Mouse (Mus musculus): ENCODE measurements around the gene Sp1.

Sp1 gene

DNA sequence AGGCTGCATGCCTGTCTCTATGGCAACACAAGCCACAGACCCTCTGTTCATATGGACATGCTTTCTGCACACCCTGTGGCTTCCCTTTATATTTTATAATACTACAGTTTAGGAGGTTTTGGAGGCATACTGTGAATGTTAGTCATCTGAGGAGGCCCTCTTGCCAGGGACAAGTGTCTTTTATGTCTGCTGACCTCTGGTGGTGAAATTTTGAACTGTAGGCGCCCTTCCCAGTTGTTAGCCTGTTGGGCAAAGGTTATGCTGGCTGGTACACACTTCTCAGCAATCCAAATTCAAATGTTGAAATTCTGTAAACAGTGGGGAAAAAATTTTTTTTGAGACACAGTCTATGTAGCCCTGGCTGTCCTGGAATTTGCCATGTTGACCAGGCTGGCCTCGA is 36.5 kb downstream of the Sp1 start:
- peak; percentile 82 to 85 for DNase-seq

DNA sequence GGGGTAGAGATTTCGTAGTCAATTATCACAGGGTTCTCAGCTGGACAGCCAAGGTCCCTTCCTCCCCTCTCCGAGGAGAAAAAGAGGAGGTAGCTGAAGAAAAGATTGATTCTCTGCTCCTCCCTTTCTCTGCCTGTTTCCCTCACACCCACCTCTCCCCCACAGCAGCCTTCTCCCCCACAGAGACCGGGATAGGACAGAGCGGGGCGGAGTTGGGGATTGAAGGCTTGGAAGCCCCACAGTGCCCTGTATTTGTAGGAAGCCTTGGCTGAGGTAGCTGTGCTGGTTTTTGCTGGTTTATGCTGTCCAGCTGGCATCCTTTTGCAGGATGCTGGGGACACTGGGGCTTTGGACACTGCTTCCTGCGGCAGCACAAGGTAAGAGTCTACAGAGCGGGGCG is 39.2 kb downstream of the Sp1 start, which contains the start of gene Amhr2:
Amhr2 (plus strand) TSS at position 222 of the 400 bp plus-strand sequence.
- no peak for DNase-seq

DNA sequence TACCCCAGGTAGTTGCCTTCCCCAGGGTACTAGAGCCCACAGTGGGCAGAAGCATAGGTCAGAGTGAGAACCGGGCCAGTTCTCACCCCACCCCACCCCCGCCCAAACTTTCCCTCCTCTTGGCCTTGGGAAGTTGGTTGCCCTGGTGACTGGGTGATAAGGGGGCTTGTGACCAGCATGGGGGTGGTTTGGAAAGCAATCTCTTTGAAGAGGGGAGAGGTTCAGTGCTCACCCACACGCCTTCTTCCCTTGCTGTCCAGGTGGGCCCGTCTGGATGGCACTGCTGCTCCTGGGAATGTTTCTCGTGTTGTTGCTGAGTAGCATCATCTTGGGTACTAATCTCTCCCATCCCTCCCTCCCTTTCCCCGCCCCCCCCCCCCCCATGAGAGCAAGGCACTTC is 40.5 kb downstream of the Sp1 start:
- no peak for DNase-seq

DNA sequence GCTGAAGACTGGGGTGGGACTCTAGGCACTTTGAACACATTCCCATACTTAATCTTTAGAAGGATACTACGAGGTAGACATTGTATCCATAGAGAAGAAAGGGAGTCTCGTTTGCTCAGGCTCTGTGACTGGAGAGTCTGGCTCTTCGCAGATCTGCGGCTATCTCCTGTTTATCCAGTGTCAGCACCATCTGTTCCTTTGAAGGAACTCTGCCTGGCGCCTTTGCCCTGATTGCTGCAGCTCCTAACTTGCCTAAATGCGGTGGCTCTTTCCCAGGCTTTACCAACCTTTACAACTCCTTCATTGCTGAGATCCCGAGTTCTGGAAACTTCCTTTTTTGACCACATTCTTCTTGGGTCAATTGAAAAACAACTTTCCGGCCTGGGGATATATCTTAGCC is 43.4 kb downstream of the Sp1 start:
- no peak for DNase-seq

DNA sequence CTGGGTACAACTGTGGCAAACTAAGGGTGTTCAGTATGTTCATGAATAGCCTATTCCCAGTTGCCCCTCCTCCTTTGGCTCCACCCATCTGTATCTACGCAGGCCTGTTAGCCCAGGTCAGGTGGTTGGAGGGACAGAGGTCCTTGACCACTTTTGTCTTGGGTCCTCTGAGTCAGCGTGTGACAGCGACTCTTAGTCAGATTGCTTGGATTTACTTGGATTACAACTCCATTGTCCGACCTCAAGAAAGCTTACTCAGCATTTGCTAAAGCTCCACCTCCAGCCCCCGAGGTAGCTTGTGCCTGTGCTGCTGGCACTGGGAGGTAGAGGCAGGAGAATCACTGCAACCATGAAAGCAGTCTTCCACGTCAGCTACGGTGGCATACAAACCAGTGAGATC is 45.0 kb downstream of the Sp1 start:
- DNase-seq = no peak

DNA sequence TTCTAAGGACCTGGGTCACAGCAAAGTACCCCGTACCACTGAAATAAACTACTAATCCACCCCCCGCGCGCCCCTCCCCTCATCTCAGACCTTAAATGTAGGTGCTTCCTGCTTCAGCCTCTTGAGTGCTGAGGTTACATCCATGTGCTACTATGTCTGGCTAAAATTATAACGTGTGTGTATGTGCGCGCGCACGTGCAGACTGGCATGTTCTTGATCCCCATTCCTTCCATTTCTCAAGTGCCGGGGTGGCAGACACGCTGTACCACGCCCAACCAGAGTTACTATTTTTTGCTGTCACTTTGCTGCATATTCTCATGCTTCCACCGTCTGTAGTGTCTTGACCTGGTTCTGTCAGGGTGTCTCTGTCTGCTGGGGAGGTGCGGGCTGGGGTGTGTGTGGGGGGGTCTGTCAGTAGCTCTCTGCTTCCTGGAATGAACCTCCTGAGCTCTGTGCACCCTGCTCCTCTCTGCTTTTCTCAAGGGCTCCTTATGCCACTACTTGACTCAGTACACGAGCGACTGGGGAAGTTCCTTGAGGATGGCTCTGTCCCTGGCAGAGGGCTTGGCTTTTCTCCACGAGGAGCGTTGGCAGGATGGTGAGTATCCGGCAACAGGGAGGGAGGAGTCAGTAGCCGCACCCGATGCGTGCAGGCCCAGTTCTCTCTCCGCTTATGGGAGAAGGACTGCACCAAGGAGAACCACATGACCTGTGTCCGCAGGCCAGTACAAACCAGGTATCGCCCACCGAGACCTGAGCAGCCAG is 45.9 kb downstream of the Sp1 start:
- no peak for DNase-seq

DNA sequence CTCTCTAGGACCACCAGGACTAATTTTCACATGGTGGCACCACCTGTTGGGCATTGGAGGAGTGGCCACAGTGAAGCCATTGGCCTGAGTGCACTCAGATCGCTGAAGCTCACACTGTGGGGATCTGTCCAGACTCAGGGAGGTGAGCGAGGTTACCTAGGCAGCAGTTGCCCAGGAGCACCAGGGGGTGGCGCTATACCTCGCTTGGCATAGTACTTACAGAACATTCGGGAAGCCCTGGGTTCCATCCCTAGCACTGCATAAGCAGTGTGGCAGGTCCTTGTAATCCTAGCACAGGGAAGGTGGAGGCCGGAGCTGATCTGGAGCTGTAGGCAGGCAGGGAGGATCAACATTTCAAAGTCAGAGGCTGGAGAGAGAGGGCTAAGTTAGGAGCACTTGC is 50.0 kb downstream of the Sp1 start:
- DNase-seq = peak in 1 of 2 experiments; percentile 17

DNA sequence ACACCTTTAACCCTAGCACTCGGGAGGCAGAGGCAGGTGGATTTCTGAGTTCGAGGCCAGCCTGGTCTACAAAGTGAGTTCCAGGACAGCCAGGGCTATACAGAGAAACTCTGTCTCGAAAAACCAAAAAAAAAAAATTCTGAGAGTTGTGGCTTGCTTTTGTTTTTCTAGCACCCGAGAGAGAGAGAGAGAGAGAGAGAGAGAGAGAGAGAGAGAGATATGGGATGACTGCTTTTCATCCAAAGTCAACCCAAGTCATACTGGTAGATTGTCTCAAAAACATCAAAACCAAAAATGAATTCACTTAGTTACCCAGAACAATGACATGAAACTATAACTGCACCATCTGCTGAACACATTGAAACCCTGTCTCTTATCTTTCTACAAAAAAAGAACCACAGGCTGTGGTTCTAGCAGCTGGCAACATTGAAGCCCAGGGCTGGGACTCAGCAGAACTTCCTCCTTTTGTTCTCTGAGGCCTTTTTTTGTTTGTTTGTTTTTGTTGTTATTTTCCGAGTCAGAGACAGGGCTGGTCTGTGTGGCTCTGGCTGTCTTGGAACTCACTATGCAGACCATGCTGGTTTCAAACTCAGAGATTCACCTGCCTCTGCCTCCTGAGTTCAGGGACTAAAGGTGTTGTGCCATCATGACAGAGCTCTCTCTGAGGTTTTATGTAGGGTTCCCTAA is 52.2 kb downstream of the Sp1 start:
- no peak for DNase-seq

DNA sequence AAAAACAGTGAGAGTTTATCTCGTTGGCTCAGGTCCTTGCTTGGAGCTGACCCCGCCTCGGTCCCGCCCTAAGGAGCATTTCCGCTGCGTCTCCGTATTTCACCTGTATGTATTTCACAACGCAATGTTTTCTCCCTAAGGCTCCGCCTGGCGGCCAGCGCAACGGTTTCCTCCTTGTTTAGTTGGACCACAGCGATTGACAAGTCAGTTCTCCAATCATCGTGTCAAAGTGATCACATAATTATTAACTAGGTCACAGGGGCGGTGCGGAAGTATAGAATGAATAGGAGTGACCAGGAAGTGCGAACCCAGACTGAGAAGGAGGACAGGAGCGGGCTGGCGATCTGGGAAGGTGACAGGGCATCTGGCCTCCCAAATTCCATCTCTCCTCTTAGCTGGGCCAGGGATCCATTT is 53.0 kb downstream of the Sp1 start, which contains the start of gene Prr13:
Prr13 (plus strand) TSS at position 125 of the 414 bp plus-strand sequence.
- peak; percentile 94 to 99 for DNase-seq

DNA sequence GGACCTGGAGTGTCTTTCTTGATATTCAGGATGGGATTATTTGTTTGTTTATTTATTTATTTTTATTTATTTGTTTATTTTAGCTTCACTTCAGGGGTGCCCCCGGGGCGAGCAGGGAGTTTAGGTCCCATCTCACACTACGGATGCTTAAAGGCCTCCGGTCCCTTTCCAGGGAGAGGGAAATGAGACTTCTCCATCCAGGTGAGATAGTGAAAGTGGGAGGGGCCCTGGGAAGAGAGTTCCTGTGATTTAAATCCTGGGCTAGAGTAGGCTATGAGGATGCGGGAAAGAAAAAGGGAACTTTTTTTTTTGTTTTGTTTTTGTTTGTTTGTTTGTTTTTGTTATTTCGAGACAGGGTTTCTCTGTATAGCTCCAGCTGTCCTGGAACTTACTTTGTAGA is 53.4 kb downstream of the Sp1 start:
- DNase-seq = peak in 1 of 2 experiments; percentile 27

DNA sequence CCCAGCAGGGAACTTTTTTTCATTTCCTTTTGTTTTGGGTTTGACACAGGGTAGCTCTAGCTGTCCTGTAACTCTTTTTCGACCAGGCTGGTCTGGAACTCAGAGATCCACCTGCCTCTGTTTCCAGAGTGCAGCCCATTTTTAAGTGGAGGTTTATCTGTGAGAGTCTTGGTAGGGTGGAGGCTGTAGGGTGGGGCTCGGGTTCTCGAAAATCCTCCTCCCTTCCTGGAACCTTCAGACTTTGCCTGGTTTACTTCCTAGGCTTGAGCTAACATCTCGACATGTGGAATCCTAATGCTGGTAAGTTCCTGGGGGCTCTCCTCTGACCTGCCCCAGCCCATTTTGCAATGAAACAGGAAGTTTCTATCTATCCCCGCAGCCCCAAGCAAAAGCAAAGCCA is 53.9 kb downstream of the Sp1 start:
- no peak for DNase-seq

DNA sequence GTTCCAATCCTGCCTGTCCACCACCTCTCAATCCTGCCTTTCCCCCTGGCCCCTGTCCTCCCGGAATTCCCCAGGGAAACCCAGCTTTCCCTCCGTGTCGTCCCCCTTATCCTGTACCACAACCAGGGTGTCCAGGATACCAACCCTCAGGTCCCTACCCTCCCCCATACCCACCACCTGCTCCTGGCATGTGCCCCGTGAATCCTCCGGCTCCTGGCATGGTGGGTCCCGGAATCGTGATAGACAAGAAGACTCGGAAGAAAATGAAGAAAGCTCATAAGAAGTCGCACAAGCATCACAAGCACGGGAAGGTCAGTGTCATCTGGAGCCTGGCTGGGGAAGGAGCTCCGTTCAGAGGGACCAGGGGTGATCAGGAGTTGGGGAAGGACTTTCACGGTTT is 54.5 kb downstream of the Sp1 start:
- DNase-seq = no peak

DNA sequence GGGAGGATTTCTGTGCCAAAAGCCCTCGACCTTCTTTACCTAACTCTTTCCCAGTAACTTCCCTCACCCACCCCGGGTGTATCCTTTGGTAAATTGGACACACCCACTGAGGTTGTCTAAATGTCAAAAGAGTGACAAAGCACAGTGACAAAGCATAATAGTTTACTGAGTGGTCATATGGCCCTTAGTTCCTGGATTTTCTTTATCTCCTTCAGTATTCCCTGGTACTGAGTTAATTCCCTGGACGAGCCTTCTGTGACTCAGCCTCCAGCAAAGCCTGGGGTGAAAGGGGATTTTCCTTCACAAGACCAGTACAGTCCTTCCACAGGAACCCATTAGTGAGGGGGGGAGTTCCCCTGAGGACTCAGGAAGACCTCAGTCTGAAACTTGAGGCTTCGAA is 55.0 kb downstream of the Sp1 start:
- no peak for DNase-seq

DNA sequence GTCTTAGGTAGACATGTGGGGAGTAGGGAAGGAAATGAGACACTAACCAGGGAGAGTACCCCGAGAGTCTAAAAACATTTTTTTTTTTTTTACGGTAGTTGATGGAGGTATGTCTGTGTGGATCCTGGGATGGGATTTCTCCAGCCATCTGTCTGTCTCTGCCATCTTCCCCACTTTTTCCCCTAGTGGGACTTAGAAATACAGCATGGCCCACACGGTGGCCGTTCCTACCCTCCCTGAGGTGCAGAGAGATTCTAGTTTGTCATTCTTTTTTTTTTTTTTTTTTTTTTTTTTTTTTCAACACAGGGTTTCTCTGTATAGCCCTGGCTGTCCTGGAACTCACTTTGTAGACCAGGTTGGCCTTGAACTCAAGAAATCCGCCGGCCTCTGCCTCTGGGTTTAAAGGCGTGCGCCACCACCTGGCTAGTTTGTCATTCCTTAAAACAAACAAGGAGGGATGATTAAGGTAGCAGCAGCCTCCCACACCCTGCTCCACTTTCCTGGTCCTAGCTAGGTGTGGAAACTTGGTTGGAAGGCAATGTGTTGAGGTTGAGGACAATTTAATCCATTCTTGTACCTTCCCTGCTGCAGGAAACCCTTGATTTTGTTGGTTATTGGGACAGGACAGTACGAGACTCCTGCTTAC is 55.6 kb downstream of the Sp1 start:
- DNase-seq = no peak

DNA sequence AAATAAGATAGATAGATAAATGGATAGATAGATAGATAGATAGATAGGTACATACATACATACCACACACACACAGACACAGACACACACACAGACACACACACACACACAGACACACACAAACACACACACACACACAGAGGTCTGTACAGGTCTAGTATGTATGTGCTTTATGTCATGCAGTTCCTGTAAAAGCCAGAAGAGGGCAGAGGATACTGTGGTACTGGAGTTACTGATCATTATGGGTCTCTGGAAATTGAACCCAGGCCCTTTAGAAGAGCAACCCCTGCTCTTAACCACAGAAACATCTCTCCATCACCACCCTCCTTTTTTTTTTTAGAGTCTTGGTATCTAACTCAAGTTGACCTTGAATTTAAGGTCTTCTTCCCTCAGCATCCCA is 57.7 kb downstream of the Sp1 start:
- peak in 1 of 2 experiments; percentile 26 for DNase-seq

DNA sequence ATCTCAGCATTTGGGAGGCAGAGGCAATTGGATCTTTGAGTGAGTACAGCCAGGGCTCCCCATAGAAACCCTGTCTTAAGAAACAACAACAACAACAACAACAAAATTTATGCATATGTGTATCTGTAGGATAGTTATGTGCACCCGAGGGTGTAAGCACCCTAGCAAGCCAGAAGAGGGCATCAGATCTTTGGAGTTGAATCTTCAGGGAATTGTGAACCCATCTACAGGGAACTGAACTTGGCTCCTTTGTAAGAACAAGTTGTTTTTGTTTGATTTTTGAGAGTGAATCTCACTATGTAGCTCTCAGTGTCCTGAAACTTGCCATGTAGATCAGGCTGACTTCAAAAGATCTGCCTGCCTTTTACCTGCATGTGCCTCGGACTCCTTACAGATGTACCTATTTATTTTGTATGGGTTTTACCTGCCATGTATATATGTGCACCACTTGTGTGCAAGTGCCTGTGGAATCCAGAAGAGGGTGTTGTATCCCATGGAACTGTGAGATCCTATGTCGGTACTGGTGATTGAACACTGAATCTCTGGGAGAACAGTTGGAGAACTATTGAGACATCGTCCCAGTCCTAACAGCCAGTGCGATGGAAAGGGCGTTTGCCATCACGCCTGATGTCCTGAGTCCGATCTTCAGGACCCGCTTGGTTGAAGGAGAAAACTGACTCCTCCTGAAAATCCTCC is 62.9 kb downstream of the Sp1 start:
- DNase-seq = no peak

DNA sequence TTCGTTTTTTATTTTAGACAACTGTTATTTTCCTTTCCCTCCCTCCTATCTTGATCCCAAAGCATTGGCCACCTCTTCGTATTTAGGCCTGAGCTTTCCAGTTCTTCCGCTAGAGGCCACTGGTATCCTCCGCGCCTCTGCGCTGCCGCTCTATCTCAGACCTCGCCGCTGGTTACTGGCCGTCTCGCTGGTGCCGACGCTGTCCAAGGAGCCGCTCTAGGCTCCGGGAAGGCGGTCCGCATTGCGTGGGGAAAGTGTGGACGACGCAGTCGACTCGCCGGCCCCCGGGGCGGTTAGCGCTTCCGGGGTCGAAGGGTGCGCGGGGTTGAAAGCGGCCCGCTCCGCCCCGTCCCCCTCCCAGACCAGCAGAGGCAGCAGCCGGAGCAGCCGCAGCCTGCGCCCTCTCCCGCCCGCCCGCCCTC is 64.3 kb downstream of the Sp1 start, which contains the start of gene Pcbp2:
Pcbp2 (plus strand) TSS at position 357 of the 422 bp plus-strand sequence.
- peak; percentile 95 to 98 for DNase-seq

DNA sequence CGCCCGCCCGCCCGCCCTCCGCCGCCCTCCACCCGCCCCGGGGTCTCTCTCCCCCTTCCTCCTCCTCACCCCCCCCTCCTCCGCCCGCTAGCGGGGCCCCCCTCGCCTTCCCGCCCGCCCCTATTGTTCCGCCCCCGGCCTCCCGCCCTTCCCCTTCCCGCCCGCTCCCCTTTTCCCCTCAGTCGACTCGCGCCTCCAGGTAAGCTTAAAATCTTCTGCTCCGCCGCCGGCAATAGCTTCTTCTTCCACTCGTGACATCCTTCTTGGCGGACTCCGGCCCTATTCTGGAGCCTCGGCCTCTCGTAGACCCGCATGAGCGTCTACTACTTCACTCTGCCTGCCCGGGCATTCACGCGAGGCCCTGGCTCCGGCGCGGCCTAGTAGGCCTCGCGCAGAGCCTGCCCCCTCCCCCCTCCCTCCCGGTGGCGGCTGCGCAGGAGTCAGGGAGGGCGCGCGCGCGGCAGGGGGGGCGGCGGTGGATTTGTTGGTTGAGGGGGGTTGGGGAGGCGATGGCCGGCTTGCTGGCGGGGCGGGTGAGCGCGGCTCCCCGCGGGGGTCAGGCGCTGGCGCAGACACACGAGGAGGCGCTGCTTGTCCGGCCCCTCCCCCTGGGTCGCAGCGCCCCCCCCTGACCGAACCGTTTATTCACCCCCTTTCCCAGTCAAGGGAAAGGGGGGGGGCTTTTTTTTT is 64.8 kb downstream of the Sp1 start:
- DNase-seq = peak; percentile 75 to 85

DNA sequence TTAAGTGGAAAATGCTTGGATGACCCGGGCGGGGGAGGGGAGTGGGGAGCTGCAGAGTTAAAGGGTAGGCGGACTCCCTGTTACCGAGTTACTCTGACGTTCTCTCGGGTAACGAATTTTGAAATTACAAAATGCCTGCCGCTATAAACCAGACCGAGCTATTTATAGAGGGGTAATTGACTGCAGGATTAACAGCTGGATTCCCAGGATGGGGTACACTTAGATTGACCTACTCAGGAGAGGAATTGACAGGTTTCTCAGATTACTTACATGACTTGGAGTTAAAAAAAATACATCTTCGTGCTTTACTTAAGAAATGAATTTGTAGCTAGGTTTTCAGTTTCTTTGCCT is 65.3 kb downstream of the Sp1 start:
- no peak for DNase-seq

DNA sequence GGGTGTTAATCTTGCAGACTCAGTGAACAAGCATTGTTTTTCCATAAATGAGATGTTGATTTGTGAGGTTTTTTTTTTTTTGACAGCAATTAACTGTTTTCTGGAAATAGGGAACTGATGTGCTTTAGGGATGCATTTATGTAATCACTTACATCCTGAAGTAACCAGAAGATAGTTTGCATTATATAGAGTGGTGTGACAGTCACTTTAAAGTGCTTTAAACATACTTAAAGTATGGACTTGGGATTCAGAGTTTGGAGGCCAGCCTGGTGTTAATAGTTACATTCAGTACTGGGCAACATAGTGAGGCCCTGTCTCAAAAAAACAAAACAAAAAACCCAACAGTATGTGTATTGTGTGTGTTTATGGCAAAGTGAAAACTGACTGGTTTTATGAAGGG is 65.8 kb downstream of the Sp1 start:
- no peak for DNase-seq

DNA sequence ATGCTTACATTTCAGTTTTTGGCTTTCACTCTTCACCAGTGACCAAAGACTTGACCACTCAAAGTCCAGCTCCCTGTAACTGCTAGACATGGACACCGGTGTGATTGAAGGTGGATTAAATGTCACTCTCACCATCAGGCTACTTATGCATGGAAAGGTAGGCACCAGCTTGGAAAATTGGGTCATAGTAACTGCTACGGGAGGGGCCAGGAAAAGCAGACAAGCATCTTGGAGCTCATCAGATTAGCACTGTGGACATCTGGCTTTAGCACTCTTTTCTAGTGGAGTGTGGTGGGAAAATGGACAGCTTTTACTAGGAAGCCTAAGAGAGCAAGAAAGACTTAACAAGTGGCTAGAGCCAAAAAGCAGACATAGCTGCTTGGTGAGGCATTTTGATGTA is 67.3 kb downstream of the Sp1 start:
- DNase-seq = peak in 1 of 2 experiments; percentile 32

DNA sequence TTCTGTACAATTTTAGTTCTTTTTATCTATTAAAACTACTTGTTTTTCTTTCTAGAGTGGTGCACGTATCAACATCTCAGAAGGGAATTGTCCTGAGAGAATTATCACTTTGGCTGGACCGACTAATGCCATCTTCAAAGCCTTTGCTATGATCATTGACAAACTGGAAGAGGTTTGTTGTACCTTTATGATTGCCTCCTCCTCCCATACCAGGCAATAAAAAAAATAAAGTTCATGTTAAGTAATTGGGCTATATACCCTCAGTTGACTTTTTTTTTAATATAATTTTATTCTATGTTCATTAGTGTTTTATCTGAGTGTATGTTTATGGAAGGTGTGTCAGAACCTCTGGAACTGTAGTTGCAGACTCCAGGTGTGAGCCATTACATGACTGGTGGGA is 68.6 kb downstream of the Sp1 start:
- DNase-seq = no peak

DNA sequence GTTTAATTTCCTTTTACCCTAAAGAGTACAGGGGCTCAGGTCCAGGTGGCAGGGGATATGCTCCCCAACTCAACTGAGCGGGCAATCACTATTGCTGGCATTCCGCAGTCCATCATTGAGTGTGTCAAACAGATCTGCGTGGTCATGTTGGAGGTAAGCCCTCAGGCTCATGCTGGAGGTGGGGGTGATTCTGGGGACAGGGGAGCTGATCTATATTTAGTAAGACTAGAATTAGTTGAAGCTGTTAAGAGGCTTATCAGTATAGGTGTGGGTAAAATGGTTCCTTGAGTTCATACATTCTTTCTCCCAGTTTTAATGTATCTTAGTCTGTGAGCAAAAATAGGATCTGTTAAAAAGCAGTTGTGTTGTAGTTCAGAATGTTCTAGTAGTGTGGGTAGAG is 77.2 kb downstream of the Sp1 start:
- no peak for DNase-seq

Measured in cerebellum, adult 18-20 months (tissue).